Mouse (Mus musculus): Measurements from ENCODE around the gene Tcte3.
"Not testable (repeated sequence)": the region's sequence is repeated elsewhere in the genome, so short reads cannot be mapped to it uniquely, and the experiment has no call there.

DNA sequence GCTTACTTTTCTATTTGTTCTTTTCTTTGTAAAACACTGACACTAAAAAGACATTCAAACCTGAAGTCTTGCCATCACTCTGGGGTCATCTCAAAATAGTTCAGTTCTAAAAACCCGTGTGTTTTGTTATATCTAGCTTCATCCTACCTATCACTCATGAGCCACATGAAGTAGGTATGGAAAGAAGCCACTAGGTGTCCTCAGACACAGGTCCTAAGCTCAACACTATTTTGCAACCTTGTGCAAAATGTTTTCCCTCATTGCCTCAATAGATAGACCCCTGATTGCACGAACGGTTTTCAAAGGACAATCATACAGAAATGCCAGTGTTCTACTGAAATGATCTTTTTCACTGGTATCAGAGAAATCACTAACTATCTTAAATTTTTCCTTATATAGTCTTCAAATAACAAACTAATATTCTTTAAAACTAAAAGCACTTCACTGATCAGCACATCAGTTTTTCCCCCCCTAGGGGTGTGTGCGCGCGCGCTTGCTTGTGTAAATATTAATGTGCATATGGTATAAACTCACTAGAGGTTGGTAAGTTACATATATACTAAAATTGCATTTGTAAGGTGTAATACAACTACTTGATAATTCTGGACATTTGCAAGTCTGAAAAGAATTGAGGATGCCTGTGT is 63.4 kb downstream of the Tcte3 start:
- TF ChIP-seq CTCF (IDR thresholded peaks at IDR 0.05; ENCODE audit: control insufficient read depth, insufficient read depth, insufficient read length); MYOG (IDR thresholded peaks at IDR 0.05; ENCODE audit: control insufficient read depth, extremely low read depth, insufficient read length); USF1 (IDR thresholded peaks at IDR 0.05; ENCODE audit: low read depth); CEBPB (IDR thresholded peaks at IDR 0.05; ENCODE audit: low read depth): not testable (repeated sequence)

Measured in C2C12 (cell line).